Mouse (Mus musculus): ENCODE measurements around the gene Creb3l1. TPM values are rescaled to one million over a fixed set of nuclear protein-coding genes. Genes with fewer than 3 reads are reported as not detected.

Gene Creb3l1
- total RNA-seq (2014; rRNA removed): 3.4 and 3.5 TPM in 2 replicates
- 3.2 and 3.5 TPM in 2 replicates for polyA plus RNA-seq (2015; fragmentation: Nextera tagmentation; extraction: Ambion mirVana)

GRCm38 (mm10) chr2:92024274-92024672, at the start of gene Creb3l1:
TSS of gene Creb3l1 (minus strand) at chr2:92024502.
- Histone ChIP-seq H3K27ac (peak within 1 kb of the TSS; percentile 29; the same call in 1 of the 2 replicates), H3K9me3 (ENCODE audit: low read length) (no peaks in the 10 kb centered on the region), H3K4me3 (ENCODE audit: low read length) (peak within 1 kb of the TSS; percentile 66), H3K4me1 (ENCODE audit: insufficient read depth, low read length) (peaks cover 7% of the 10 kb centered on the region; the same call in 1 of the 2 replicates), H3K9ac (replicated peaks; ENCODE audit: low read length) (peak within 1 kb of the TSS; percentile 57), H3K36me3 (ENCODE audit: insufficient read depth, low read length) (no peaks in the 10 kb centered on the region), H3K27me3 (ENCODE audit: insufficient read depth, low read length) (no peaks in the 10 kb centered on the region), H3K4me2 (ENCODE audit: low read depth, low read length) (peak within 1 kb of the TSS; percentile 89)
- TF ChIP-seq CTCF (IDR thresholded peaks at IDR 0.05; ENCODE audit: low read depth): no peak
- ATAC-seq: peak; percentile 75
- DNase-seq (ENCODE audit: low spot score): peak; percentile 79
- WGBS: under 1% methylated on average over 20 of the region's 27 CpGs

- Histone ChIP-seq H3K4me2 (ENCODE audit: low read depth, low read length) (no peak overlapping the region), H3K4me1 (ENCODE audit: insufficient read depth, low read length) (no peaks in the 10 kb centered on the region), H3K36me3 (ENCODE audit: insufficient read depth, low read length) (no peaks in the 10 kb centered on the region), H3K9me3 (ENCODE audit: low read length) (no peaks in the 10 kb centered on the region), H3K27me3 (ENCODE audit: insufficient read depth, low read length) (no peaks in the 10 kb centered on the region), H3K9ac (replicated peaks; ENCODE audit: low read length) (no peak overlapping the region), H3K4me3 (ENCODE audit: low read length) (no peak overlapping the region), H3K27ac (no peak overlapping the region)
- no peak for DNase-seq (ENCODE audit: low spot score)
- no peak for ATAC-seq
- WGBS: 77% methylated on average over 4 of the region's 4 CpGs
- no peak for TF ChIP-seq CTCF (IDR thresholded peaks at IDR 0.05; ENCODE audit: low read depth)
Measured at GRCm38 (mm10) chr2:92071143-92071542, 46.8 kb upstream of the Creb3l1 start.

GRCm38 (mm10) chr2:92069630-92070029, 45.3 kb upstream of the Creb3l1 start:
- H3K27me3 ChIP-seq (ENCODE audit: insufficient read depth, low read length): no peaks in the 10 kb centered on the region
- H3K4me1 ChIP-seq (ENCODE audit: insufficient read depth, low read length): no peaks in the 10 kb centered on the region
- WGBS: 50% methylated on average over 5 of the region's 5 CpGs
- no peak for TF ChIP-seq CTCF (IDR thresholded peaks at IDR 0.05; ENCODE audit: low read depth)
- no peak overlapping the region for H3K9ac ChIP-seq (replicated peaks; ENCODE audit: low read length)
- no peaks in the 10 kb centered on the region for H3K9me3 ChIP-seq (ENCODE audit: low read length)
- no peak overlapping the region for H3K4me3 ChIP-seq (ENCODE audit: low read length)
- ATAC-seq (no peak), DNase-seq (ENCODE audit: low spot score) (no peak)
- no peak overlapping the region for H3K27ac ChIP-seq
- H3K36me3 ChIP-seq (ENCODE audit: insufficient read depth, low read length): no peaks in the 10 kb centered on the region
- no peak overlapping the region for H3K4me2 ChIP-seq (ENCODE audit: low read depth, low read length)

- WGBS: 78% methylated on average over 3 of the region's 3 CpGs
- no peak for ATAC-seq
- no peaks in the 10 kb centered on the region for H3K27me3 ChIP-seq (ENCODE audit: insufficient read depth, low read length)
Measured at GRCm38 (mm10) chr2:92067600-92067999, 43.3 kb upstream of the Creb3l1 start.

GRCm38 (mm10) chr2:92066899-92067298, 42.6 kb upstream of the Creb3l1 start:
- H3K4me3 ChIP-seq (ENCODE audit: low read length): no peak overlapping the region
- H3K4me1 ChIP-seq (ENCODE audit: insufficient read depth, low read length): no peaks in the 10 kb centered on the region
- H3K27me3 ChIP-seq (ENCODE audit: insufficient read depth, low read length): no peaks in the 10 kb centered on the region
- no peak for ATAC-seq
- H3K36me3 ChIP-seq (ENCODE audit: insufficient read depth, low read length): no peaks in the 10 kb centered on the region
- H3K9ac ChIP-seq (replicated peaks; ENCODE audit: low read length): no peak overlapping the region
- H3K4me2 ChIP-seq (ENCODE audit: low read depth, low read length): no peak overlapping the region
- DNase-seq (ENCODE audit: low spot score): no peak
- H3K9me3 ChIP-seq (ENCODE audit: low read length): no peaks in the 10 kb centered on the region
- H3K27ac ChIP-seq: no peak overlapping the region
- 70% methylated on average over 1 of the region's 1 CpGs for WGBS
- no peak for TF ChIP-seq CTCF (IDR thresholded peaks at IDR 0.05; ENCODE audit: low read depth)

More at GRCm38 (mm10) chr2:92067600-92067999, 43.3 kb upstream of the Creb3l1 start:
- no peak overlapping the region for H3K4me2 ChIP-seq (ENCODE audit: low read depth, low read length)
- no peaks in the 10 kb centered on the region for H3K36me3 ChIP-seq (ENCODE audit: insufficient read depth, low read length)
- DNase-seq (ENCODE audit: low spot score): no peak
- H3K4me1 ChIP-seq (ENCODE audit: insufficient read depth, low read length): no peaks in the 10 kb centered on the region
- no peaks in the 10 kb centered on the region for H3K9me3 ChIP-seq (ENCODE audit: low read length)
- H3K27ac ChIP-seq: no peak overlapping the region
- H3K4me3 ChIP-seq (ENCODE audit: low read length): no peak overlapping the region
- no peak for TF ChIP-seq CTCF (IDR thresholded peaks at IDR 0.05; ENCODE audit: low read depth)
- no peak overlapping the region for H3K9ac ChIP-seq (replicated peaks; ENCODE audit: low read length)

- ATAC-seq: no peak
- no peak for TF ChIP-seq CTCF (IDR thresholded peaks at IDR 0.05; ENCODE audit: low read depth)
- 63% methylated on average over 6 of the region's 6 CpGs for WGBS
Measured at GRCm38 (mm10) chr2:92065938-92066337, 41.6 kb upstream of the Creb3l1 start.

GRCm38 (mm10) chr2:92065269-92065888, 41.1 kb upstream of the Creb3l1 start:
- no peaks in the 10 kb centered on the region for H3K4me1 ChIP-seq (ENCODE audit: insufficient read depth, low read length)
- ATAC-seq: no peak
- 84% methylated on average over 8 of the region's 8 CpGs for WGBS
- no peak overlapping the region for H3K9ac ChIP-seq (replicated peaks; ENCODE audit: low read length)
- no peaks in the 10 kb centered on the region for H3K27me3 ChIP-seq (ENCODE audit: insufficient read depth, low read length)
- TF ChIP-seq CTCF (IDR thresholded peaks at IDR 0.05; ENCODE audit: low read depth): no peak
- H3K4me3 ChIP-seq (ENCODE audit: low read length): no peak overlapping the region
- no peak overlapping the region for H3K4me2 ChIP-seq (ENCODE audit: low read depth, low read length)
- H3K27ac ChIP-seq: no peak overlapping the region
- H3K9me3 ChIP-seq (ENCODE audit: low read length): no peaks in the 10 kb centered on the region
- H3K36me3 ChIP-seq (ENCODE audit: insufficient read depth, low read length): no peaks in the 10 kb centered on the region
- DNase-seq (ENCODE audit: low spot score): no peak

More at GRCm38 (mm10) chr2:92065938-92066337, 41.6 kb upstream of the Creb3l1 start:
- Histone ChIP-seq H3K9ac (replicated peaks; ENCODE audit: low read length) (no peak overlapping the region), H3K27me3 (ENCODE audit: insufficient read depth, low read length) (no peaks in the 10 kb centered on the region), H3K9me3 (ENCODE audit: low read length) (no peaks in the 10 kb centered on the region), H3K27ac (no peak overlapping the region), H3K4me2 (ENCODE audit: low read depth, low read length) (no peak overlapping the region), H3K4me1 (ENCODE audit: insufficient read depth, low read length) (no peaks in the 10 kb centered on the region), H3K4me3 (ENCODE audit: low read length) (no peak overlapping the region), H3K36me3 (ENCODE audit: insufficient read depth, low read length) (no peaks in the 10 kb centered on the region)
- DNase-seq (ENCODE audit: low spot score): no peak
